Mouse (Mus musculus) MEL (cell line): ENCODE results near the gene Ifna16. TPM values are rescaled to one million over a fixed set of nuclear protein-coding genes. Genes with fewer than 3 reads are reported as not detected.

ENCODE experiments used
- DNase-seq: peaks from one replicate; pipeline ENCODE4 v3.0.0; 2011; ENCODE audit warnings: low read depth, low spot score
- H3K27ac ChIP-seq: 2 replicates; pipeline ENCODE4 v1.5.1; 2012; ENCODE audit warnings: low read depth, mild to moderate bottlenecking, control low read depth, low read length, moderate library complexity; ENCODE audit not compliant: control insufficient read depth
- H3K27me3 ChIP-seq, 2 experiments: fragments of 150-350 bp in 1 of 2; sonication (generic) in 1 of 2; 2 replicates each; pipeline ENCODE4 v1.6.1; 2012; ENCODE audit warnings: low read length in 2 of 2, mild to moderate bottlenecking in 2 of 2, improper control_type of control experiment in 1 of 2, moderate library complexity in 1 of 2; ENCODE audit not compliant: insufficient read depth in 2 of 2, control insufficient read depth in 1 of 2
- H3K36me3 ChIP-seq, 2 experiments: 2 replicates each; pipeline ENCODE4 v1.6.1; 2012 to 2014; ENCODE audit warnings: low read length in 2 of 2, improper control_type of control experiment in 1 of 2, inconsistent platforms in 1 of 2, mild to moderate bottlenecking in 1 of 2; ENCODE audit not compliant: insufficient read depth in 2 of 2, control insufficient read depth in 1 of 2
- H3K4me1 ChIP-seq, 2 experiments: fragments of 150-350 bp in 1 of 2; sonication (generic) in 1 of 2; 2 replicates each; pipeline ENCODE4 v1.6.1; 2012; ENCODE audit warnings: low read length in 2 of 2, improper control_type of control experiment in 1 of 2, mild to moderate bottlenecking in 1 of 2; ENCODE audit not compliant: insufficient read depth in 2 of 2, control insufficient read depth in 1 of 2
- H3K4me3 ChIP-seq, 2 experiments: fragments of 150-350 bp in 1 of 2; sonication (generic) in 1 of 2; 2 replicates each; pipeline ENCODE4 v1.5.1; 2012; ENCODE audit warnings: low read depth in 2 of 2, low read length in 2 of 2, mild to moderate bottlenecking in 2 of 2, moderate library complexity in 2 of 2, control low read depth in 1 of 2, improper control_type of control experiment in 1 of 2; ENCODE audit not compliant: control insufficient read depth in 1 of 2, insufficient read depth in 1 of 2
- H3K79me2 ChIP-seq: 2 replicates; pipeline ENCODE4 v1.6.1; 2012; ENCODE audit warnings: mild to moderate bottlenecking, low read length, moderate library complexity; ENCODE audit not compliant: control insufficient read depth, poor library complexity, insufficient read depth
- H3K9ac ChIP-seq: 2 replicates; pipeline ENCODE4 v1.6.1; 2012; ENCODE audit warnings: low read depth, mild to moderate bottlenecking, control low read depth, low read length, moderate library complexity; ENCODE audit not compliant: control insufficient read depth, poor library complexity, severe bottlenecking
- H3K9me3 ChIP-seq: fragments of 150-350 bp; sonication (generic); replicated peaks from 2 replicates; pipeline ENCODE4 v1.6.1; 2012; ENCODE audit warnings: mild to moderate bottlenecking, low read length, improper control_type of control experiment, moderate library complexity; ENCODE audit not compliant: insufficient read depth
- BHLHE40 ChIP-seq: IDR thresholded peaks from 2 replicates; pipeline ENCODE4 v1.6.1; 2012; ENCODE audit warnings: low read depth, mild to moderate bottlenecking, inconsistent platforms, low read length, improper control_type of control experiment, borderline replicate concordance
- CTCF ChIP-seq, 3 experiments: IDR thresholded peaks in 2 of 3; conservative IDR thresholded peaks in 1 of 3; 2 replicates each; pipeline ENCODE4 v1.5.1; 2011 to 2012; ENCODE audit warnings: low read length in 3 of 3, low read depth in 2 of 3, mild to moderate bottlenecking in 2 of 3, improper control_type of control experiment in 1 of 3, inconsistent platforms in 1 of 3, mixed read lengths in 1 of 3, moderate library complexity in 1 of 3; ENCODE audit not compliant: control insufficient read depth in 1 of 3, insufficient read depth in 1 of 3, poor library complexity in 1 of 3, severe bottlenecking in 1 of 3
- E2F4 ChIP-seq: IDR thresholded peaks from 2 replicates; pipeline ENCODE4 v1.6.1; 2011; ENCODE audit warnings: low read depth, low read length, improper control_type of control experiment, borderline replicate concordance
- EP300 ChIP-seq, 2 experiments: IDR thresholded peaks; 2 replicates each; pipeline ENCODE4 v1.6.1; 2011; ENCODE audit warnings: improper control_type of control experiment in 2 of 2, low read length in 2 of 2, low read depth in 1 of 2, mild to moderate bottlenecking in 1 of 2
- GABPA ChIP-seq: IDR thresholded peaks from 2 replicates; pipeline ENCODE4 v1.6.1; 2012; ENCODE audit warnings: low read depth, mild to moderate bottlenecking, inconsistent platforms, low read length, improper control_type of control experiment, moderate library complexity
- GATA1 ChIP-seq: IDR thresholded peaks from 2 replicates; pipeline ENCODE4 v1.6.1; 2011; ENCODE audit warnings: low read depth, low read length, improper control_type of control experiment
- HCFC1 ChIP-seq: IDR thresholded peaks from 2 replicates; pipeline ENCODE4 v1.6.1; 2012; ENCODE audit warnings: low read depth, mild to moderate bottlenecking, inconsistent platforms, low read length, improper control_type of control experiment, moderate library complexity
- JUND ChIP-seq: IDR thresholded peaks from 2 replicates; pipeline ENCODE4 v1.6.1; 2011; ENCODE audit warnings: low read depth, mild to moderate bottlenecking, improper control_type of control experiment, low read length
- KAT2A ChIP-seq: conservative IDR thresholded peaks from 2 replicates; pipeline ENCODE4 v1.6.1; 2012; ENCODE audit warnings: low read depth, low read length, improper control_type of control experiment, inconsistent platforms
- MYB ChIP-seq: IDR thresholded peaks from 2 replicates; pipeline ENCODE4 v1.6.1; 2011; ENCODE audit warnings: mild to moderate bottlenecking, low read depth, low read length, improper control_type of control experiment
- MYC ChIP-seq: IDR thresholded peaks from 2 replicates; pipeline ENCODE4 v1.6.1; 2011; ENCODE audit warnings: low read depth, mild to moderate bottlenecking, low read length, improper control_type of control experiment, moderate library complexity
- POLR2AphosphoS2 ChIP-seq: IDR thresholded peaks from 2 replicates; pipeline ENCODE4 v1.6.1; 2011; ENCODE audit warnings: low read length, improper control_type of control experiment
- RAD21 ChIP-seq: IDR thresholded peaks from 2 replicates; pipeline ENCODE4 v1.6.1; 2011; ENCODE audit warnings: mild to moderate bottlenecking, low read depth, low read length, improper control_type of control experiment
- SMC3 ChIP-seq: IDR thresholded peaks from 2 replicates; pipeline ENCODE4 v1.6.1; 2011; ENCODE audit warnings: low read depth, low read length, improper control_type of control experiment
- TAL1 ChIP-seq: IDR thresholded peaks from 2 replicates; pipeline ENCODE4 v1.6.1; 2012; ENCODE audit warnings: mild to moderate bottlenecking, inconsistent platforms, low read length, moderate library complexity, mixed read lengths
- TCF12 ChIP-seq: IDR thresholded peaks from 2 replicates; pipeline ENCODE4 v1.6.1; 2014; ENCODE audit warnings: low read depth, mild to moderate bottlenecking, inconsistent platforms, low read length, improper control_type of control experiment, moderate library complexity
- USF1 ChIP-seq: IDR thresholded peaks from 2 replicates; pipeline ENCODE4 v1.6.1; 2014; ENCODE audit warnings: low read depth, mild to moderate bottlenecking, inconsistent platforms, low read length, improper control_type of control experiment, moderate library complexity
- USF2 ChIP-seq, 2 experiments: IDR thresholded peaks; 2 replicates each; pipeline ENCODE4 v1.6.1; 2011 to 2012; ENCODE audit warnings: improper control_type of control experiment in 2 of 2, low read length in 2 of 2, borderline replicate concordance in 1 of 2, inconsistent platforms in 1 of 2, low read depth in 1 of 2, mild to moderate bottlenecking in 1 of 2; ENCODE audit not compliant: insufficient read depth in 1 of 2
- ZKSCAN1 ChIP-seq: IDR thresholded peaks from 2 replicates; pipeline ENCODE4 v1.6.1; 2012; ENCODE audit warnings: low read depth, mild to moderate bottlenecking, inconsistent platforms, low read length, improper control_type of control experiment, moderate library complexity
- ZMIZ1 ChIP-seq: IDR thresholded peaks from 2 replicates; pipeline ENCODE4 v1.6.1; 2012; ENCODE audit warnings: low read depth, mild to moderate bottlenecking, inconsistent platforms, low read length, improper control_type of control experiment, moderate library complexity
- polyA plus RNA-seq, 2 experiments: library from polyadenylated mRNA; stranded (reverse) in 1 of 2; unstranded in 1 of 2; fragments of >175 nt in 1 of 2; fragments of >200 nt in 1 of 2; gene quantifications; 2 replicates each; pipeline versions ENCODE4 v1.2.1 to v1.2.4; 2012; ENCODE audit warnings: low replicate concordance in 2 of 2, low read depth in 1 of 2; ENCODE audit not compliant: insufficient read length in 2 of 2, insufficient read depth in 1 of 2, missing spikeins in 1 of 2
- total RNA-seq: library from RNA; depleted of rRNA; stranded (reverse); fragments of 300-350 nt; gene quantifications from 2 replicates; pipeline ENCODE4 v1.2.3, GENCODE M21; 2012; rRNA removed

Ifna16 gene
- total RNA-seq (not detected in 2 replicates), polyA plus RNA-seq (not detected)

- no peaks in the 10 kb centered on the region for H3K79me2 ChIP-seq
- no peak within 1 kb of the TSS for H3K27ac ChIP-seq
- H3K36me3 ChIP-seq, result peaks cover 0 to 6% of the 10 kb centered on the region in 2 experiments; a peak in 2 of 4 replicates
- DNase-seq, result no peak
- H3K9me3 ChIP-seq, result no peaks in the 10 kb centered on the region
- TF ChIP-seq TCF12 (no peak), RAD21 (no peak), KAT2A (no peak), ZMIZ1 (no peak), TAL1 (no peak), USF1 (no peak), POLR2AphosphoS2 (no peak), GABPA (no peak), ZKSCAN1 (no peak), EP300 (IDR thresholded peaks at IDR 0.05; ENCODE audit: low read depth in 1 of 2, low read length in 2 of 2) (no peak), E2F4 (no peak)
- H3K4me1 ChIP-seq, result no peaks in the 10 kb centered on the region
- H3K4me3 ChIP-seq, result no peak within 1 kb of the TSS
- H3K27me3 ChIP-seq, result no peaks in the 10 kb centered on the region; a peak in 1 of 4 replicates
- H3K9ac ChIP-seq, result no peak within 1 kb of the TSS
These were observed at the start of gene Ifna16 for GRCm38 (mm10) chr4:88676824-88677223. Gene Ifna16 (minus strand): TSS chr4:88676924.

DNA sequence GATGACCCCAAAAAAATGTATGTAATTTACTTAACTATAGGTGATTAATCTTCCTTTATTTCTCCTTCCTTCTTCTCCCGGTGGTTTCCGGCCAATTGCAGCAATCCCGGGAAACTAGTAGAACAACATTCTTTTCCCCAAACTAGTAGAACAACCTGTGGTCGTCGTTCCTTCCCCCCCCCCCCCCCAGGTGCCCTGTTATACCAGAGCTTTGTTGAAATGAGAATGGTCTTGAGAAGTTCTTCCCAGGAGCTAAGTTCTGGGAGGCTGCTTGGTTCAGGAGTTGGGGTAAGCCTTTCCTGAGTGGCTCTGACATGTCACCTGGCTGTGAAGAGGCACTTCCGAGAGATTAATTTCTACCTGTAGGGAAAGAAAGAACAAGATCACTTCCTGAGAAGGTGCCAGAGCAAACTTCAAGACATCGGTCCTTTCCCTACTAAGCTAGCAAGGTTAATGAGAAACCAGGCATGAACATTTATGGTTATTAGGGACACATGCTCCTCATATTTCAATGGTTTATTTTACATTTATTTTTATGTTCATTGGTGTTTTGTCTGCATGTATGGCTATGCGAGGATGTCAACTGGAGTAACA is 46.9 kb upstream of the Ifna16 start:
- H3K79me2 ChIP-seq, result peaks cover 31% of the 10 kb centered on the region
- no peak overlapping the region for H3K27ac ChIP-seq
- H3K9ac ChIP-seq, result no peak overlapping the region
- TF ChIP-seq USF2 (IDR thresholded peaks at IDR 0.05; ENCODE audit: borderline replicate concordance in 1 of 2, insufficient read depth in 1 of 2, low read depth in 1 of 2, low read length in 2 of 2), result no peak
- no peak for TF ChIP-seq JUND
- TF ChIP-seq BHLHE40, result no peak
- no peak for TF ChIP-seq HCFC1
- no peak for TF ChIP-seq SMC3
- no peak for TF ChIP-seq MYB
- TF ChIP-seq E2F4, result no peak
- TF ChIP-seq CTCF (IDR thresholded peaks at IDR 0.05 in 2 of 3, conservative IDR thresholded peaks at IDR 0.05 in 1 of 3; ENCODE audit: control insufficient read depth in 1 of 3, insufficient read depth in 1 of 3, low read depth in 2 of 3, low read length in 3 of 3, poor library complexity in 1 of 3, severe bottlenecking in 1 of 3), result no peak
- TF ChIP-seq EP300 (IDR thresholded peaks at IDR 0.05; ENCODE audit: low read depth in 1 of 2, low read length in 2 of 2), result no peak
- TF ChIP-seq GATA1, result no peak
- no peak for TF ChIP-seq MYC
- DNase-seq, result no peak
- H3K4me3 ChIP-seq, result no peak overlapping the region; a peak in 1 of 4 replicates
- H3K36me3 ChIP-seq, result peaks cover 10 to 17% of the 10 kb centered on the region in 2 experiments; a peak in 3 of 4 replicates
- peaks cover 9 to 17% of the 10 kb centered on the region in 2 experiments for H3K4me1 ChIP-seq
- H3K9me3 ChIP-seq, result no peaks in the 10 kb centered on the region
- no peaks in the 10 kb centered on the region; a peak in 1 of 4 replicates for H3K27me3 ChIP-seq
